Mouse (Mus musculus) myocyte (in vitro differentiated cells): ENCODE measurements around the gene Cabp2.

ENCODE experiments used
- E2F4 ChIP-seq: IDR thresholded peaks from one replicate; pipeline ENCODE4 v1.6.1; 2011; ENCODE audit warnings: mild to moderate bottlenecking, control low read depth, moderate library complexity; ENCODE audit not compliant: insufficient read depth
- MAX ChIP-seq: IDR thresholded peaks from one replicate; pipeline ENCODE4 v1.6.1; 2011; ENCODE audit warnings: low read depth, mild to moderate bottlenecking, control low read depth
- MYOG ChIP-seq, 3 experiments: IDR thresholded peaks; one replicate each; pipeline ENCODE4 v1.6.1; 2011; ENCODE audit warnings: control low read depth in 2 of 3, low read depth in 2 of 3, mild to moderate bottlenecking in 2 of 3; ENCODE audit not compliant: insufficient read length in 2 of 3, control insufficient read depth in 1 of 3, insufficient read depth in 1 of 3
- POLR2A ChIP-seq: IDR thresholded peaks from one replicate; pipeline ENCODE4 v1.6.1; 2011; ENCODE audit warnings: low read depth, mild to moderate bottlenecking, control low read depth, moderate library complexity; ENCODE audit not compliant: insufficient read length
- POLR2AphosphoS2 ChIP-seq: IDR thresholded peaks from one replicate; pipeline ENCODE4 v1.6.1; 2011; ENCODE audit warnings: low read depth, control low read depth; ENCODE audit not compliant: insufficient read length
- REST ChIP-seq: IDR thresholded peaks from one replicate; pipeline ENCODE4 v1.6.1; 2011; ENCODE audit warnings: mild to moderate bottlenecking, control low read depth, moderate library complexity; ENCODE audit not compliant: insufficient read depth, insufficient read length
- SRF ChIP-seq: IDR thresholded peaks from one replicate; pipeline ENCODE4 v1.6.1; 2011; ENCODE audit warnings: low read depth; ENCODE audit not compliant: control insufficient read depth, insufficient read length
- TCF12 ChIP-seq: IDR thresholded peaks from one replicate; pipeline ENCODE4 v1.6.1; 2011; ENCODE audit warnings: mild to moderate bottlenecking, control low read depth; ENCODE audit not compliant: poor library complexity, insufficient read depth, severe bottlenecking
- TCF3 ChIP-seq: IDR thresholded peaks from one replicate; pipeline ENCODE4 v1.6.1; 2011; ENCODE audit warnings: low read depth, control low read depth; ENCODE audit not compliant: insufficient read length
- USF1 ChIP-seq: IDR thresholded peaks from one replicate; pipeline ENCODE4 v1.6.1; 2011; ENCODE audit warnings: low read depth, mild to moderate bottlenecking, control low read depth, moderate library complexity

DNA sequence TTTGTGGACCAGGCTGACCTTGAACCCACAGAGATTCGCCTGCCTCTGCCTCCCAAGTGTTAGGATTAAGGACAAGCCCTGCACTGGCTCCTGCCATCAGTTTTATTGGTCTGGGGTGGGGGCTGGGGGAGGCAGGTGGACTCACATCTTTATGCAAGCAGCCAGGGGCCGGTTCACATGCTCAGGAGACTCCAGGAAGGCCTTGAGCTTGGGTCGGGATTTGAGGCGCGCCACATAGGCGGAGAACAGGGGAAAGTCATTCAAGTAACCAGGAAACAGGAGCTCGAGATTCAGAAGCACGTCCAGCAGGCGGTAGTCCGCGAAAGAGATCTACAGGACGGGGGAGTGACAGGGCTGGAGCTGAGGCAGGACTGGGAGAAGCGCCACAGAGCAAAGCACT, 24.0 kb upstream of the Cabp2 start:
- no peak for TF ChIP-seq POLR2A
- no peak for TF ChIP-seq REST
- TF ChIP-seq SRF, result no peak
- TF ChIP-seq USF1, result no peak
- no peak for TF ChIP-seq E2F4
- no peak for TF ChIP-seq MAX
- no peak for TF ChIP-seq TCF12
- no peak for TF ChIP-seq POLR2AphosphoS2
- TF ChIP-seq TCF3, result no peak
- TF ChIP-seq MYOG (IDR thresholded peaks at IDR 0.05; ENCODE audit: control insufficient read depth in 1 of 3, insufficient read depth in 1 of 3, insufficient read length in 2 of 3, low read depth in 2 of 3), result no peak
